Mouse (Mus musculus) CH12.LX (cell line): ENCODE measurements around the gene Gsto2.

Source experiments
- BHLHE40 ChIP-seq: IDR thresholded peaks from 2 replicates; pipeline ENCODE4 v1.6.1; 2011; ENCODE audit warnings: mild to moderate bottlenecking, low read depth, low read length, improper control_type of control experiment
- CTCF ChIP-seq, 2 experiments: IDR thresholded peaks in 1 of 2; conservative IDR thresholded peaks in 1 of 2; 2 replicates each; pipeline ENCODE4 v1.5.1; 2011 to 2012; ENCODE audit warnings: low read depth in 2 of 2, low read length in 2 of 2, improper control_type of control experiment in 1 of 2, inconsistent platforms in 1 of 2, mild to moderate bottlenecking in 1 of 2, moderate library complexity in 1 of 2
- EP300 ChIP-seq: IDR thresholded peaks from 2 replicates; pipeline ENCODE4 v1.6.1; 2011; ENCODE audit warnings: low read length, improper control_type of control experiment
- ETS1 ChIP-seq: conservative IDR thresholded peaks from 2 replicates; pipeline ENCODE4 v1.6.1; 2012; ENCODE audit warnings: low read depth, mild to moderate bottlenecking, inconsistent platforms, low read length, improper control_type of control experiment, moderate library complexity
- MAFK ChIP-seq: IDR thresholded peaks from 2 replicates; pipeline ENCODE4 v1.6.1; 2011; ENCODE audit warnings: low read length, improper control_type of control experiment; ENCODE audit not compliant: insufficient replicate concordance
- POLR2A ChIP-seq: IDR thresholded peaks from 2 replicates; pipeline ENCODE4 v1.6.1; 2011; ENCODE audit warnings: low read depth, mild to moderate bottlenecking, improper control_type of control experiment, low read length
- USF1 ChIP-seq: IDR thresholded peaks from 2 replicates; pipeline ENCODE4 v1.6.1; 2014; ENCODE audit warnings: low read depth, mild to moderate bottlenecking, inconsistent platforms, low read length, improper control_type of control experiment
- ZMIZ1 ChIP-seq: IDR thresholded peaks from 2 replicates; pipeline ENCODE4 v1.6.1; 2012; ENCODE audit warnings: low read depth, mild to moderate bottlenecking, inconsistent platforms, low read length, improper control_type of control experiment

- no peak for TF ChIP-seq MAFK
- no peak for TF ChIP-seq ETS1
- no peak for TF ChIP-seq CTCF (conservative IDR thresholded peaks at IDR 0.05 in 1 of 2, IDR thresholded peaks at IDR 0.05 in 1 of 2; ENCODE audit: low read depth in 2 of 2, low read length in 2 of 2)
- TF ChIP-seq USF1, result no peak
- no peak for TF ChIP-seq POLR2A
- TF ChIP-seq EP300, result no peak
- no peak for TF ChIP-seq BHLHE40
- TF ChIP-seq ZMIZ1, result no peak
Measured at GRCm38 (mm10) chr19:47886617-47887016, 21.3 kb downstream of the Gsto2 start.
